ENCODE assay signal across 13 mouse cellular contexts in the genomic region with DNA sequence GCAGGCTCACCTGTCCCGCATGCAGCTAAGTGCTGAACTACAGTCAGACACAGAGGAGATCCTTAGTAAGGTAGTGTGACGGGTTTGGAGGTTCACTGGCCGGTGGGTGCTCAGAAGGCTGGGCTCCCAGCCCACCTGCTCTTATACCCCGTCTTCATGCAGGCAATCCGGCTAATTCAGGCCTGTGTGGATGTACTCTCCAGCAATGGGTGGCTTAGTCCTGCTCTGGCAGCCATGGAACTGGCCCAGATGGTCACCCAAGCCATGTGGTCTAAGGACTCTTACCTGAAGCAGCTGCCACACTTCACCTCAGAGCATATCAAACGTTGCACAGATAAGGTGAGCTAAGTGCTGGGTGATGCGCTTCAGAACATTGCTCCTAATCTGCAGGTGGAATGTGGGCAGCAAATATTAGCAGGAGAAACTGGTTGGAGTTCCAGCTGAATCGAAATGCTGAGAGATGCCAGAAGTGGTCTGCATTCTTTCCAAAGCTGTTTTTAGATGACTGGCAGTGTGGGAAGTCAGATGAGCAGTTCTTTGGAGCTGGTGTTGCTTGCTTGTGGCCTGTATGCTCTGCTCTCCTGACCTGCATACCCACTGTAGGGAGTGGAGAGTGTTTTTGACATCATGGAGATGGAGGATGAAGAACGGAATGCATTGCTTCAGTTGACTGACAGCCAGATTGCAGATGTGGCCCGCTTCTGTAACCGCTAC.
"Had no signal": no experiment of that assay in that cellular context is flagged by ENCODE, and none has a peak within 500 bp of the region (broad histone marks: within the 10 kb centered on the region; RNA-seq: fewer than 3 reads in every experiment).

No protein-coding gene starts in this region.

- ATAC-seq: liver, embryonic 12.5 days; midbrain, embryonic 16.5 days had no signal

- H3K4me2 ChIP-seq: kidney, embryonic 15.5 days; liver, embryonic 12.5 days; lung, embryonic 15.5 days; midbrain, embryonic 12.5 days; neural tube, embryonic 13.5 days had no signal

- H3K9ac ChIP-seq: kidney, embryonic 15.5 days; liver, embryonic 12.5 days; lung, embryonic 15.5 days; midbrain, embryonic 12.5 days; neural tube, embryonic 13.5 days had no signal

- H3K27me3 ChIP-seq: kidney, embryonic 15.5 days; liver, embryonic 12.5 days; lung, embryonic 15.5 days; midbrain, embryonic 12.5 days; neural tube, embryonic 13.5 days had no signal

- H3K4me3 ChIP-seq: kidney, embryonic 15.5 days; liver, embryonic 12.5 days; lung, embryonic 15.5 days; midbrain, embryonic 12.5 days; neural tube, embryonic 13.5 days had no signal

- H3K4me1 ChIP-seq: kidney, embryonic 15.5 days; liver, embryonic 12.5 days; lung, embryonic 15.5 days; midbrain, embryonic 12.5 days; neural tube, embryonic 13.5 days had no signal

- H3K27ac ChIP-seq: kidney, embryonic 15.5 days; liver, embryonic 12.5 days; lung, embryonic 15.5 days; midbrain, embryonic 12.5 days; neural tube, embryonic 13.5 days had no signal

- H3K9me3 ChIP-seq: kidney, embryonic 15.5 days; liver, embryonic 12.5 days; lung, embryonic 15.5 days; midbrain, embryonic 12.5 days; neural tube, embryonic 13.5 days had no signal

- DNase-seq: kidney, postnatal 14 days; left cerebral cortex, postnatal 4 days; retina, postnatal 1 day; right cerebral cortex, postnatal 4 days; spleen, adult 18-20 months; thymus, adult 18-20 months; thymus, postnatal 14 days had no signal
